Mouse (Mus musculus) MEL (cell line): ENCODE measurements at regions not wholly inside any gene's neighbourhood (a gene's known extent, or its start where the extent isn't known, plus 50 kb on each side); places are given as distances from the start of the nearest gene placed in this dataset.

Experiments
- DNase-seq: peaks from one replicate; pipeline ENCODE4 v3.0.0; 2011; ENCODE audit warnings: low read depth, low spot score
- H3K27ac ChIP-seq: 2 replicates; pipeline ENCODE4 v1.5.1; 2012; ENCODE audit warnings: low read depth, mild to moderate bottlenecking, control low read depth, low read length, moderate library complexity; ENCODE audit not compliant: control insufficient read depth
- H3K27me3 ChIP-seq, 2 experiments: fragments of 150-350 bp in 1 of 2; sonication (generic) in 1 of 2; 2 replicates each; pipeline ENCODE4 v1.6.1; 2012; ENCODE audit warnings: low read length in 2 of 2, mild to moderate bottlenecking in 2 of 2, improper control_type of control experiment in 1 of 2, moderate library complexity in 1 of 2; ENCODE audit not compliant: insufficient read depth in 2 of 2, control insufficient read depth in 1 of 2
- H3K36me3 ChIP-seq, 2 experiments: 2 replicates each; pipeline ENCODE4 v1.6.1; 2012 to 2014; ENCODE audit warnings: low read length in 2 of 2, improper control_type of control experiment in 1 of 2, inconsistent platforms in 1 of 2, mild to moderate bottlenecking in 1 of 2; ENCODE audit not compliant: insufficient read depth in 2 of 2, control insufficient read depth in 1 of 2
- H3K4me1 ChIP-seq, 2 experiments: fragments of 150-350 bp in 1 of 2; sonication (generic) in 1 of 2; 2 replicates each; pipeline ENCODE4 v1.6.1; 2012; ENCODE audit warnings: low read length in 2 of 2, improper control_type of control experiment in 1 of 2, mild to moderate bottlenecking in 1 of 2; ENCODE audit not compliant: insufficient read depth in 2 of 2, control insufficient read depth in 1 of 2
- H3K4me3 ChIP-seq, 2 experiments: fragments of 150-350 bp in 1 of 2; sonication (generic) in 1 of 2; 2 replicates each; pipeline ENCODE4 v1.5.1; 2012; ENCODE audit warnings: low read depth in 2 of 2, low read length in 2 of 2, mild to moderate bottlenecking in 2 of 2, moderate library complexity in 2 of 2, control low read depth in 1 of 2, improper control_type of control experiment in 1 of 2; ENCODE audit not compliant: control insufficient read depth in 1 of 2, insufficient read depth in 1 of 2
- H3K79me2 ChIP-seq: 2 replicates; pipeline ENCODE4 v1.6.1; 2012; ENCODE audit warnings: mild to moderate bottlenecking, low read length, moderate library complexity; ENCODE audit not compliant: control insufficient read depth, poor library complexity, insufficient read depth
- H3K9ac ChIP-seq: 2 replicates; pipeline ENCODE4 v1.6.1; 2012; ENCODE audit warnings: low read depth, mild to moderate bottlenecking, control low read depth, low read length, moderate library complexity; ENCODE audit not compliant: control insufficient read depth, poor library complexity, severe bottlenecking
- H3K9me3 ChIP-seq: fragments of 150-350 bp; sonication (generic); replicated peaks from 2 replicates; pipeline ENCODE4 v1.6.1; 2012; ENCODE audit warnings: mild to moderate bottlenecking, low read length, improper control_type of control experiment, moderate library complexity; ENCODE audit not compliant: insufficient read depth
- BHLHE40 ChIP-seq: IDR thresholded peaks from 2 replicates; pipeline ENCODE4 v1.6.1; 2012; ENCODE audit warnings: low read depth, mild to moderate bottlenecking, inconsistent platforms, low read length, improper control_type of control experiment, borderline replicate concordance
- CHD1 ChIP-seq: IDR thresholded peaks from 2 replicates; pipeline ENCODE4 v1.6.1; 2012; ENCODE audit warnings: low read depth, mild to moderate bottlenecking, inconsistent platforms, low read length, improper control_type of control experiment
- CHD2 ChIP-seq: IDR thresholded peaks from 2 replicates; pipeline ENCODE4 v1.6.1; 2011; ENCODE audit warnings: low read length, improper control_type of control experiment
- E2F4 ChIP-seq: IDR thresholded peaks from 2 replicates; pipeline ENCODE4 v1.6.1; 2011; ENCODE audit warnings: low read depth, low read length, improper control_type of control experiment, borderline replicate concordance
- EP300 ChIP-seq, 2 experiments: IDR thresholded peaks; 2 replicates each; pipeline ENCODE4 v1.6.1; 2011; ENCODE audit warnings: improper control_type of control experiment in 2 of 2, low read length in 2 of 2, low read depth in 1 of 2, mild to moderate bottlenecking in 1 of 2
- GABPA ChIP-seq: IDR thresholded peaks from 2 replicates; pipeline ENCODE4 v1.6.1; 2012; ENCODE audit warnings: low read depth, mild to moderate bottlenecking, inconsistent platforms, low read length, improper control_type of control experiment, moderate library complexity
- GATA1 ChIP-seq: IDR thresholded peaks from 2 replicates; pipeline ENCODE4 v1.6.1; 2011; ENCODE audit warnings: low read depth, low read length, improper control_type of control experiment
- HCFC1 ChIP-seq: IDR thresholded peaks from 2 replicates; pipeline ENCODE4 v1.6.1; 2012; ENCODE audit warnings: low read depth, mild to moderate bottlenecking, inconsistent platforms, low read length, improper control_type of control experiment, moderate library complexity
- KAT2A ChIP-seq: conservative IDR thresholded peaks from 2 replicates; pipeline ENCODE4 v1.6.1; 2012; ENCODE audit warnings: low read depth, low read length, improper control_type of control experiment, inconsistent platforms
- NELFE ChIP-seq: IDR thresholded peaks from 2 replicates; pipeline ENCODE4 v1.6.1; 2011; ENCODE audit warnings: low read depth, low read length, improper control_type of control experiment
- NRF1 ChIP-seq: IDR thresholded peaks from 2 replicates; pipeline ENCODE4 v1.6.1; 2014; ENCODE audit warnings: low read depth, mild to moderate bottlenecking, inconsistent platforms, low read length, improper control_type of control experiment, moderate library complexity; ENCODE audit not compliant: poor library complexity, insufficient read depth, severe bottlenecking
- POLR2A ChIP-seq, 2 experiments: IDR thresholded peaks; 2 replicates each; pipeline ENCODE4 v1.6.1; 2011 to 2012; ENCODE audit warnings: low read length in 2 of 2, mild to moderate bottlenecking in 2 of 2, control low read depth in 1 of 2, improper control_type of control experiment in 1 of 2, low read depth in 1 of 2, moderate library complexity in 1 of 2; ENCODE audit not compliant: control insufficient read depth in 1 of 2, insufficient read depth in 1 of 2, poor library complexity in 1 of 2
- POLR2AphosphoS2 ChIP-seq: IDR thresholded peaks from 2 replicates; pipeline ENCODE4 v1.6.1; 2011; ENCODE audit warnings: low read length, improper control_type of control experiment
- POLR2AphosphoS5 ChIP-seq: IDR thresholded peaks from 2 replicates; pipeline ENCODE4 v1.6.1; 2012; ENCODE audit warnings: low read depth, borderline replicate concordance, mild to moderate bottlenecking, inconsistent platforms, low read length, moderate library complexity, mixed read lengths
- SIN3A ChIP-seq: IDR thresholded peaks from 2 replicates; pipeline ENCODE4 v1.6.1; 2012; ENCODE audit warnings: low read length, improper control_type of control experiment, inconsistent platforms
- SMC3 ChIP-seq: IDR thresholded peaks from 2 replicates; pipeline ENCODE4 v1.6.1; 2011; ENCODE audit warnings: low read depth, low read length, improper control_type of control experiment
- TBP ChIP-seq: IDR thresholded peaks from 2 replicates; pipeline ENCODE4 v1.8.0; 2011; ENCODE audit warnings: low read depth, low read length, improper control_type of control experiment
- TCF12 ChIP-seq: IDR thresholded peaks from 2 replicates; pipeline ENCODE4 v1.6.1; 2014; ENCODE audit warnings: low read depth, mild to moderate bottlenecking, inconsistent platforms, low read length, improper control_type of control experiment, moderate library complexity
- USF1 ChIP-seq: IDR thresholded peaks from 2 replicates; pipeline ENCODE4 v1.6.1; 2014; ENCODE audit warnings: low read depth, mild to moderate bottlenecking, inconsistent platforms, low read length, improper control_type of control experiment, moderate library complexity
- USF2 ChIP-seq, 2 experiments: IDR thresholded peaks; 2 replicates each; pipeline ENCODE4 v1.6.1; 2011 to 2012; ENCODE audit warnings: improper control_type of control experiment in 2 of 2, low read length in 2 of 2, borderline replicate concordance in 1 of 2, inconsistent platforms in 1 of 2, low read depth in 1 of 2, mild to moderate bottlenecking in 1 of 2; ENCODE audit not compliant: insufficient read depth in 1 of 2
- ZKSCAN1 ChIP-seq: IDR thresholded peaks from 2 replicates; pipeline ENCODE4 v1.6.1; 2012; ENCODE audit warnings: low read depth, mild to moderate bottlenecking, inconsistent platforms, low read length, improper control_type of control experiment, moderate library complexity
- ZNF384 ChIP-seq: IDR thresholded peaks from 2 replicates; pipeline ENCODE4 v1.6.1; 2012; ENCODE audit warnings: low read depth, mild to moderate bottlenecking, inconsistent platforms, low read length, improper control_type of control experiment

DNA sequence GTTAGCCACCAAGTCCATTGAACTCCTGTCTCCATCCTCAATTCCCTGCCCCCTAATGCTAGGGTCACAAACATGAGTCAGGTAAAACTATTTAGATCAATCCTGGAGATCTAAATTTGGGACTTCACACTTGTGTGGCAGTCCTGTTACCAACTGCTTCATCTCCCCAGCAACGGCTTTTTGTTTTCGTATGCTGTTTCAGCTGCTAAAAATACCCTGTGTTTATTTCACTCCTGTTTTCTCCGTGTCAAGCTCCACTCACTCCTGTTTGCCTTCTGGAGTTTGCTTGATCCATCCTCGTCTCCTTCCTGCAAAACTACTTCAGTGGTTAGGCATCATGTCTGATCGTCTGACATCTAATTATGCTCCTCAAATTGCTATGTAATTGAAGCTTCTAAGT is 508.9 kb upstream of the Arpp21 start:
- H3K4me3 ChIP-seq, result no peak overlapping the region
- H3K79me2 ChIP-seq, result no peaks in the 10 kb centered on the region
- no peak for TF ChIP-seq HCFC1
- no peak for TF ChIP-seq GABPA
- no peak for TF ChIP-seq ZKSCAN1
- no peak for TF ChIP-seq CHD1
- no peak for TF ChIP-seq CHD2
- no peak for TF ChIP-seq SMC3
- TF ChIP-seq KAT2A, result no peak
- no peaks in the 10 kb centered on the region for H3K36me3 ChIP-seq
- no peak overlapping the region for H3K27ac ChIP-seq
- no peak overlapping the region for H3K9ac ChIP-seq
- no peaks in the 10 kb centered on the region for H3K4me1 ChIP-seq
- H3K27me3 ChIP-seq, result no peaks in the 10 kb centered on the region
- DNase-seq, result no peak
- H3K9me3 ChIP-seq, result no peaks in the 10 kb centered on the region

DNA sequence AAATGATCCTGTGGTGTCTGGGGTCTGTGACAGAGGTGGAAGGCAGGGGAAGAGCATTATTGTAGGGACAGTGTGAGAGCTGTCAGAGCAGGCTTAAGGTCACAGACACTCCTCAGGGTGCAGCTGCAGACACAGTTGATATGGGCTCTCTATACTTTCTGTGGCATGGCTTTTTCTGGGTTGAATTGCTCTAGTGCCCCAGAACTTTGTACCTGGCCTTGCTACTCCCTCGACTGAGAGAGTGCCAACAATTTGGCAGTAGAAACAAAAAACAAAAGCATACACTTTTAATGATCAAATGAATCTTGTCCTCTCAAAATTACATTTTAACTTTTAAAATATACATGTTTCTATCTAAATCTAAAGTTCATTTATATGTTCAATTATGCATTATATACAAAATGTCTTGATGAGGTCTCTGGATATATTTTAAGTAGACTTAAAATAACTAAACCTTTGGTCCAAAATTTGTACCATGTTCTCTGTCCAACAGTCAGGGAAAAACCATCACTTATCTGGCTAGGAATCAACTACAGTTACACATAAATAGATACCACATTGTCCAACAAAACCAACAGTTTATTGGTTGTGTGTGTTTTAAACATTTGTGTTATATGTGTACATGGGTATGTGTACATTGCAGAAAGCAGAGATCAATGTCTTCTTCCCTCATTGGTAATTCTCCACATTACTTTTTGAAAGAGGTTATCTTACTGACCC is 508.3 kb upstream of the Arpp21 start:
- no peak overlapping the region for H3K9ac ChIP-seq
- no peaks in the 10 kb centered on the region for H3K27me3 ChIP-seq
- no peaks in the 10 kb centered on the region for H3K4me1 ChIP-seq
- no peaks in the 10 kb centered on the region for H3K79me2 ChIP-seq
- H3K4me3 ChIP-seq, result no peak overlapping the region
- no peak overlapping the region for H3K27ac ChIP-seq
- no peak for DNase-seq
- no peak for TF ChIP-seq POLR2AphosphoS2
- no peaks in the 10 kb centered on the region for H3K36me3 ChIP-seq
- H3K9me3 ChIP-seq, result no peaks in the 10 kb centered on the region

DNA sequence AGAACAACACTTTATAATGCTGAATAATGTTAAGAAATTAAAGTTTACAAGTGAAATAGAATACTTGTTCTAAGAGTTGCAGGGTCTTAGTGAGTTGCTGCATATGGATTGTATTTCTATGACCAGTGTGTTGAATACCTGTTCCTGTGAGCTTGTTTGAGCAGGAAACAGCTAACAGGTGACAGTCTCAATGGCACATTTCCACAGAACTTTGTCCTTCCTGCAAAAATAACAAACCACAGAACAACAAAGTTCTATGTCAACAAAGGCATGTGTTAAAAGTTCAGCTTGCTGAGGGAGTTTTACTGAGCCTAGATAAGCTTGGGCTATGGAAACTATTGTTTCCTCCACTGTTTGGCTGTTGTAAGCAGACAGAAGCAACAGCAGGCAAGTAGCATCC is 500.0 kb upstream of the Arpp21 start:
- TF ChIP-seq CHD1 (no peak), TBP (no peak), POLR2AphosphoS2 (no peak), TCF12 (no peak), NRF1 (no peak), SIN3A (no peak), E2F4 (no peak), ZNF384 (no peak), NELFE (no peak), GABPA (no peak), POLR2A (IDR thresholded peaks at IDR 0.05; ENCODE audit: control insufficient read depth in 1 of 2, insufficient read depth in 1 of 2, low read depth in 1 of 2, low read length in 2 of 2, poor library complexity in 1 of 2) (no peak), GATA1 (no peak), USF1 (no peak), POLR2AphosphoS5 (no peak), USF2 (IDR thresholded peaks at IDR 0.05; ENCODE audit: borderline replicate concordance in 1 of 2, insufficient read depth in 1 of 2, low read depth in 1 of 2, low read length in 2 of 2) (no peak), EP300 (IDR thresholded peaks at IDR 0.05; ENCODE audit: low read depth in 1 of 2, low read length in 2 of 2) (no peak), BHLHE40 (no peak), HCFC1 (no peak)
- Histone ChIP-seq H3K36me3 (no peaks in the 10 kb centered on the region), H3K4me1 (no peaks in the 10 kb centered on the region), H3K4me3 (no peak overlapping the region), H3K27me3 (no peaks in the 10 kb centered on the region), H3K79me2 (no peaks in the 10 kb centered on the region), H3K9me3 (no peaks in the 10 kb centered on the region), H3K9ac (no peak overlapping the region), H3K27ac (no peak overlapping the region)
- DNase-seq, result no peak
